Mouse (Mus musculus) liver, embryonic 16.5 days (tissue): Measurements from ENCODE around the gene Dspp. TPM values are rescaled to one million over a fixed set of nuclear protein-coding genes. Genes with fewer than 3 reads are reported as not detected.

ENCODE experiments used
- ATAC-seq: fragments of 200-750 bp; cut with Nextera tagmentation; 2 replicates; pipeline ENCODE4 v1.8.0; 2017; ENCODE audit warnings: low read depth, mild to moderate bottlenecking, moderate number of reproducible peaks, moderate library complexity
- H3K27ac ChIP-seq: fragments of 300-500 bp; sonication (generic); 2 replicates; pipeline ENCODE4 v1.5.1; 2014; ENCODE audit warnings: mild to moderate bottlenecking, low read length
- H3K27me3 ChIP-seq: fragments of 300-500 bp; sonication (generic); 2 replicates; pipeline ENCODE4 v1.6.1; 2014; ENCODE audit warnings: low read depth, low read length, mixed read lengths; ENCODE audit not compliant: control insufficient read depth, insufficient read depth
- H3K36me3 ChIP-seq: fragments of 300-500 bp; sonication (generic); 2 replicates; pipeline ENCODE4 v1.6.1; 2014; ENCODE audit warnings: mild to moderate bottlenecking; ENCODE audit not compliant: control insufficient read depth, insufficient read depth
- H3K4me1 ChIP-seq: fragments of 300-500 bp; sonication (generic); 2 replicates; pipeline ENCODE4 v1.6.1; 2014; ENCODE audit warnings: low read depth, low read length, mixed read lengths; ENCODE audit not compliant: control insufficient read depth
- H3K4me2 ChIP-seq: fragments of 300-500 bp; sonication (generic); 2 replicates; pipeline ENCODE4 v1.6.1; 2014; ENCODE audit warnings: low read depth, low read length, mixed read lengths
- H3K4me3 ChIP-seq: fragments of 300-500 bp; sonication (generic); 2 replicates; pipeline ENCODE4 v1.5.1; 2014; ENCODE audit warnings: low read depth, mild to moderate bottlenecking, low read length
- H3K9ac ChIP-seq: fragments of 300-500 bp; sonication (generic); 2 replicates; pipeline ENCODE4 v1.6.1; 2014; ENCODE audit warnings: low read depth, low read length
- H3K9me3 ChIP-seq: fragments of 300-500 bp; sonication (generic); replicated peaks from 2 replicates; pipeline ENCODE4 v1.6.1; 2016; ENCODE audit warnings: low read length; ENCODE audit not compliant: control insufficient read depth
- WGBS: fragments of 180-500 bp; shearing (Covaris S2); extraction: QIAGEN DNeasy Blood & Tissue Kit; methylation state at CpG from one replicate; pipeline ENCODE4 v1.1.7; 2014; ENCODE audit not compliant: insufficient replicate concordance; 5-methylcytosine and 5-hydroxymethylcytosine counted together
- polyA plus RNA-seq: library from polyadenylated mRNA; unstranded; fragments of >200 nt; fragmentation: Nextera tagmentation; extraction: Ambion mirVana; gene quantifications from 2 replicates; pipeline ENCODE4 v1.2.1, GENCODE M21; 2015

Dspp gene
- not detected in 2 replicates for polyA plus RNA-seq

GRCm38 (mm10) chr5:104170412-104170811 lies at the start of gene Dspp:
Gene Dspp, plus strand, starts transcription at chr5:104170712.
- Histone ChIP-seq H3K9me3 (no peaks in the 10 kb centered on the region), H3K36me3 (no peaks in the 10 kb centered on the region), H3K4me3 (no peak within 1 kb of the TSS), H3K9ac (no peak within 1 kb of the TSS), H3K4me2 (no peak within 1 kb of the TSS), H3K4me1 (no peaks in the 10 kb centered on the region), H3K27ac (no peak within 1 kb of the TSS), H3K27me3 (no peaks in the 10 kb centered on the region)
- WGBS = 68% methylated on average over 7 of the region's 7 CpGs
- no peak for ATAC-seq

GRCm38 (mm10) chr5:104124016-104124658 lies 46.4 kb upstream of the Dspp start:
- WGBS = 58% methylated on average over 6 of the region's 6 CpGs

GRCm38 (mm10) chr5:104126561-104127320 lies 43.8 kb upstream of the Dspp start:
- no peak overlapping the region for H3K4me2 ChIP-seq
- no peak overlapping the region for H3K9ac ChIP-seq
- H3K4me1 ChIP-seq = no peaks in the 10 kb centered on the region
- no peak overlapping the region for H3K4me3 ChIP-seq
- H3K9me3 ChIP-seq = no peaks in the 10 kb centered on the region
- H3K36me3 ChIP-seq = no peaks in the 10 kb centered on the region
- H3K27ac ChIP-seq = no peak overlapping the region
- 69% methylated on average over 12 of the region's 12 CpGs for WGBS
- H3K27me3 ChIP-seq = no peaks in the 10 kb centered on the region
- ATAC-seq = no peak

More at GRCm38 (mm10) chr5:104124016-104124658, 46.4 kb upstream of the Dspp start:
- H3K36me3 ChIP-seq = no peaks in the 10 kb centered on the region
- H3K27ac ChIP-seq = no peak overlapping the region
- no peaks in the 10 kb centered on the region for H3K4me1 ChIP-seq
- no peak overlapping the region for H3K4me3 ChIP-seq
- no peaks in the 10 kb centered on the region for H3K9me3 ChIP-seq
- ATAC-seq = no peak
- no peaks in the 10 kb centered on the region for H3K27me3 ChIP-seq
- H3K4me2 ChIP-seq = no peak overlapping the region
- no peak overlapping the region for H3K9ac ChIP-seq

GRCm38 (mm10) chr5:104127351-104127750 lies 43.2 kb upstream of the Dspp start:
- Histone ChIP-seq H3K4me2 (no peak overlapping the region), H3K4me1 (no peaks in the 10 kb centered on the region), H3K27ac (no peak overlapping the region), H3K4me3 (no peak overlapping the region), H3K27me3 (no peaks in the 10 kb centered on the region), H3K9ac (no peak overlapping the region), H3K36me3 (no peaks in the 10 kb centered on the region), H3K9me3 (no peaks in the 10 kb centered on the region)
- no peak for ATAC-seq
- WGBS = 48% methylated on average over 1 of the region's 1 CpGs

GRCm38 (mm10) chr5:104128281-104129031 lies 42.1 kb upstream of the Dspp start:
- Histone ChIP-seq H3K36me3 (no peaks in the 10 kb centered on the region), H3K27me3 (no peaks in the 10 kb centered on the region), H3K9me3 (no peaks in the 10 kb centered on the region), H3K4me1 (no peaks in the 10 kb centered on the region), H3K4me3 (no peak overlapping the region), H3K27ac (no peak overlapping the region), H3K4me2 (no peak overlapping the region), H3K9ac (no peak overlapping the region)
- 44% methylated on average over 12 of the region's 12 CpGs for WGBS
- no peak for ATAC-seq

- Histone ChIP-seq H3K9ac (no peak overlapping the region), H3K9me3 (no peaks in the 10 kb centered on the region), H3K36me3 (no peaks in the 10 kb centered on the region), H3K4me3 (no peak overlapping the region), H3K27me3 (no peaks in the 10 kb centered on the region), H3K4me2 (no peak overlapping the region), H3K27ac (no peak overlapping the region), H3K4me1 (no peaks in the 10 kb centered on the region)
- ATAC-seq = no peak
- WGBS = 66% methylated on average over 4 of the region's 4 CpGs
Measured at GRCm38 (mm10) chr5:104130891-104131290, 39.6 kb upstream of the Dspp start.

GRCm38 (mm10) chr5:104131544-104131943 lies 39.0 kb upstream of the Dspp start:
- Histone ChIP-seq H3K4me3 (no peak overlapping the region), H3K36me3 (no peaks in the 10 kb centered on the region), H3K9me3 (no peaks in the 10 kb centered on the region), H3K4me2 (no peak overlapping the region), H3K9ac (no peak overlapping the region), H3K27ac (no peak overlapping the region), H3K27me3 (no peaks in the 10 kb centered on the region), H3K4me1 (no peaks in the 10 kb centered on the region)
- 33% methylated on average over 4 of the region's 4 CpGs for WGBS
- ATAC-seq = no peak

GRCm38 (mm10) chr5:104133752-104134151 lies 36.8 kb upstream of the Dspp start:
- WGBS = 50% methylated on average over 4 of the region's 4 CpGs
- no peak for ATAC-seq

More at GRCm38 (mm10) chr5:104133752-104134151, 36.8 kb upstream of the Dspp start:
- Histone ChIP-seq H3K4me2 (no peak overlapping the region), H3K4me1 (no peaks in the 10 kb centered on the region), H3K27ac (no peak overlapping the region), H3K36me3 (no peaks in the 10 kb centered on the region), H3K27me3 (no peaks in the 10 kb centered on the region), H3K4me3 (no peak overlapping the region), H3K9ac (no peak overlapping the region), H3K9me3 (no peaks in the 10 kb centered on the region)
